ENCODE assay signal across 9 mouse cellular contexts in the genomic region with DNA sequence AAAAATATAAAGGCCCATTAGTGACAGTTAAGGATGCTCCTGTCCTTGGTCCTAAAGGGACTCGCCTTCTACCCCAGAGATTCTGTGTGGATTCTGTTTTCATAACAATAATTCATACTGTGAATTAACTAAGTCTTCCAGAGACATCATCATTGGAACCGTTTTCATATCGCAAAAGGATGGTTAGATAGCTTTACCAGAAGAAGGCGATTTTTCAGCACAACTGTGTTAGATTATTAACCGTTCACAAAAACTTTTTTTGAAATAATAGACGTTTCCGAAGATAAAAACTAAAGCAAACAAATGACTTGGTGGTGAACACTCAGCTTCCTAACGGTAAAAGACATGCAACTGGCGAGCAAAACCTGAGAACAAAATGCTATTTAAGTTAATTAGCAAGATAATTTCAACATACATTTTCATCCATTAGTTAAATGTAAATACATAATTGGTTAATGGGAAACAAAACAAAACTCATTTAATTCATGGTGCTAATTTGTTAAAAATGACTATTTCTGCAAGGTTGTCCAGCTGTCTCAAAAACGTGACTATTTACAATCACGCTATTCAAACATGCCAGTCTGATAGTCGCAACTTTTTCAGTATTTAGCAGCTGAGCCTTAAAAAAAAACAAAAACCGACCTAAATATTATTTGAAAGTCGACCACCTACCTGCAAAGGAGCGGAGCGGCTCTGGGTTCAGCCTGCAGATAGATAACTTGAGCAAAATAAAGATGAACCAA. TPM values are rescaled to one million over a fixed set of nuclear protein-coding genes. Genes with fewer than 3 reads are reported as not detected.
DNase-seq lines count a peak whose midpoint lies in the region; ATAC-seq and TF ChIP-seq lines count a peak whose summit lies in the region.
"Had no signal": no experiment of that assay in that cellular context is flagged by ENCODE, and none has a peak within 500 bp of the region (broad histone marks: within the 10 kb centered on the region; RNA-seq: fewer than 3 reads in every experiment).

No protein-coding gene starts in this region.

- H3K4me3 ChIP-seq in kidney, embryonic 14.5 days (ENCODE audit: low read length), result peak overlapping the region; percentile 29
- H3K4me3 ChIP-seq in MEL (ENCODE audit: control insufficient read depth in 1 of 2, insufficient read depth in 1 of 2, low read depth in 2 of 2, low read length in 2 of 2), result peak overlapping the region; percentile 65 to 88
- 0 out of 2 replicates have a peak overlapping the region, but pooled peaks have one; percentile 16 for H3K4me3 ChIP-seq in embryonic facial prominence, embryonic 12.5 days
- H3K4me3 ChIP-seq in liver, embryonic 14.5 days (ENCODE audit: insufficient read depth in 1 of 2, low read depth in 2 of 2, low read length in 2 of 2), result peak overlapping the region; percentile 8 to 45
- H3K4me3 ChIP-seq: midbrain, embryonic 10.5 days had no signal

- H3K27me3 ChIP-seq in kidney, embryonic 14.5 days (ENCODE audit: control insufficient read depth, insufficient read depth, low read length), result no peaks in the 10 kb centered on the region
- H3K27me3 ChIP-seq in MEL (ENCODE audit: control insufficient read depth in 1 of 2, insufficient read depth in 2 of 2, low read length in 2 of 2), result no peaks in the 10 kb centered on the region
- H3K27me3 ChIP-seq in embryonic facial prominence, embryonic 12.5 days, result no peaks in the 10 kb centered on the region
- H3K27me3 ChIP-seq in liver, embryonic 14.5 days (ENCODE audit: control insufficient read depth, insufficient read depth, low read length), result no peaks in the 10 kb centered on the region

- TF ChIP-seq POLR2A in MEL (IDR thresholded peaks at IDR 0.05; ENCODE audit: control insufficient read depth in 1 of 2, insufficient read depth in 1 of 2, low read depth in 1 of 2, low read length in 2 of 2, poor library complexity in 1 of 2), result no peak

- no peaks in the 10 kb centered on the region for H3K4me1 ChIP-seq in kidney, embryonic 14.5 days (ENCODE audit: control insufficient read depth, insufficient read depth, low read length)
- peaks cover 0 to 30% of the 10 kb centered on the region in 2 experiments; a peak in 3 of 4 replicates for H3K4me1 ChIP-seq in MEL (ENCODE audit: control insufficient read depth in 1 of 2, insufficient read depth in 2 of 2, low read length in 2 of 2)
- no peaks in the 10 kb centered on the region for H3K4me1 ChIP-seq in embryonic facial prominence, embryonic 12.5 days
- peaks cover 30 to 33% of the 10 kb centered on the region in 2 experiments for H3K4me1 ChIP-seq in liver, embryonic 14.5 days (replicated peaks; ENCODE audit: control insufficient read depth in 2 of 2, insufficient read depth in 2 of 2, low read length in 1 of 2)
- H3K4me1 ChIP-seq: midbrain, embryonic 10.5 days had no signal

- peaks cover 4% of the 10 kb centered on the region; the same call in 1 of the 2 replicates for H3K79me2 ChIP-seq in MEL (ENCODE audit: control insufficient read depth, insufficient read depth, low read length, poor library complexity)

- H3K27ac ChIP-seq in kidney, embryonic 14.5 days (ENCODE audit: low read depth, low read length), result no peak overlapping the region
- peak overlapping the region; percentile 72 for H3K27ac ChIP-seq in MEL (ENCODE audit: control insufficient read depth, low read depth, low read length)
- H3K27ac ChIP-seq in embryonic facial prominence, embryonic 12.5 days, result no peak overlapping the region
- H3K27ac ChIP-seq in liver, embryonic 14.5 days, result no peak overlapping the region
- H3K27ac ChIP-seq: midbrain, embryonic 10.5 days had no signal

- no peak for DNase-seq in kidney, adult 8-10 months
- DNase-seq in MEL (ENCODE audit: low read depth, low spot score), result peak; percentile 43
- DNase-seq in liver, embryonic 14.5 days (ENCODE audit: low read depth in 3 of 3, low spot score in 3 of 3), result no peak
- DNase-seq in thymus, postnatal 0 days (ENCODE audit: low spot score), result no peak
- no peak for DNase-seq in cerebellum, adult 8-10 months
- no peak for DNase-seq in right cerebral cortex, postnatal 36 days (ENCODE audit: low spot score in 2 of 2)

- no peaks in the 10 kb centered on the region for H3K9me3 ChIP-seq in kidney, embryonic 14.5 days (ENCODE audit: control insufficient read depth, low read length)
- no peaks in the 10 kb centered on the region for H3K9me3 ChIP-seq in MEL (replicated peaks; ENCODE audit: insufficient read depth, low read length)
- H3K9me3 ChIP-seq in embryonic facial prominence, embryonic 12.5 days, result no peaks in the 10 kb centered on the region
- H3K9me3 ChIP-seq in liver, embryonic 14.5 days (ENCODE audit: control insufficient read depth, low read length), result no peaks in the 10 kb centered on the region
- H3K9me3 ChIP-seq: midbrain, embryonic 10.5 days had no signal

- no peak for ATAC-seq in kidney, embryonic 14.5 days (ENCODE audit: low FRiP score, low TSS enrichment)
- ATAC-seq in embryonic facial prominence, embryonic 12.5 days (ENCODE audit: insufficient number of reproducible peaks, insufficient read depth, low FRiP score, low TSS enrichment), result no peak
- no peak for ATAC-seq in liver, embryonic 14.5 days (ENCODE audit: insufficient read depth)

- no peak for TF ChIP-seq CTCF in MEL (IDR thresholded peaks at IDR 0.05 in 2 of 3, conservative IDR thresholded peaks at IDR 0.05 in 1 of 3; ENCODE audit: control insufficient read depth in 1 of 3, insufficient read depth in 1 of 3, low read depth in 2 of 3, low read length in 3 of 3, poor library complexity in 1 of 3, severe bottlenecking in 1 of 3)
- no peak for TF ChIP-seq CTCF in liver, embryonic 14.5 days (IDR thresholded peaks at IDR 0.05; ENCODE audit: low read depth)

- peak; percentile 48 to 77 for TF ChIP-seq EP300 in MEL (IDR thresholded peaks at IDR 0.05; ENCODE audit: low read depth in 1 of 2, low read length in 2 of 2)
- TF ChIP-seq EP300 in liver, embryonic 14.5 days (IDR thresholded peaks at IDR 0.05; ENCODE audit: low read depth), result no peak

- H3K9ac ChIP-seq in kidney, embryonic 14.5 days (ENCODE audit: low read depth, low read length), result no peak overlapping the region; the same call in 1 of the 2 replicates
- peak overlapping the region; percentile 57 for H3K9ac ChIP-seq in MEL (ENCODE audit: control insufficient read depth, low read depth, low read length, poor library complexity, severe bottlenecking)
- H3K9ac ChIP-seq in embryonic facial prominence, embryonic 12.5 days, result no peak overlapping the region
- H3K9ac ChIP-seq in liver, embryonic 14.5 days (replicated peaks), result peak overlapping the region; percentile 47

- H3K4me2 ChIP-seq in kidney, embryonic 14.5 days (replicated peaks; ENCODE audit: low read depth, low read length), result peak overlapping the region; percentile 41
- H3K4me2 ChIP-seq in embryonic facial prominence, embryonic 12.5 days (replicated peaks), result peak overlapping the region; percentile 40
- peak overlapping the region; percentile 67 for H3K4me2 ChIP-seq in liver, embryonic 14.5 days (ENCODE audit: low read depth)

- no peak for TF ChIP-seq RAD21 in MEL (IDR thresholded peaks at IDR 0.05; ENCODE audit: low read depth, low read length)

- no peaks in the 10 kb centered on the region for H3K36me3 ChIP-seq in kidney, embryonic 14.5 days (ENCODE audit: control insufficient read depth, insufficient read depth, low read length)
- H3K36me3 ChIP-seq in MEL (ENCODE audit: control insufficient read depth in 1 of 2, insufficient read depth in 2 of 2, low read length in 2 of 2), result peaks cover 0 to 31% of the 10 kb centered on the region in 2 experiments; a peak in 2 of 4 replicates
- no peaks in the 10 kb centered on the region for H3K36me3 ChIP-seq in embryonic facial prominence, embryonic 12.5 days
- no peaks in the 10 kb centered on the region for H3K36me3 ChIP-seq in liver, embryonic 14.5 days (replicated peaks; ENCODE audit: control insufficient read depth, insufficient read depth, low read depth)
- H3K36me3 ChIP-seq: midbrain, embryonic 10.5 days had no signal

- 60% methylated on average over 16 of the region's 16 CpGs for WGBS in kidney, embryonic 14.5 days
- 58% methylated on average over 16 of the region's 16 CpGs for WGBS in embryonic facial prominence, embryonic 12.5 days
- WGBS in liver, embryonic 14.5 days (ENCODE audit: insufficient replicate concordance), result 39% methylated on average over 16 of the region's 16 CpGs

TF ChIP-seq in MEL, 35 proteins besides CTCF, POLR2A, EP300 and RAD21 (continues in another document):
- TF ChIP-seq ZKSCAN1 (IDR thresholded peaks at IDR 0.05; ENCODE audit: low read depth, low read length), result no peak
- no peak for TF ChIP-seq ZMIZ1 (IDR thresholded peaks at IDR 0.05; ENCODE audit: low read depth, low read length)
- TF ChIP-seq TAL1 (IDR thresholded peaks at IDR 0.05; ENCODE audit: low read length), result no peak
- TF ChIP-seq MYB (IDR thresholded peaks at IDR 0.05; ENCODE audit: low read depth, low read length), result peak; percentile 62
- TF ChIP-seq BHLHE40 (IDR thresholded peaks at IDR 0.05; ENCODE audit: borderline replicate concordance, low read depth, low read length), result peak; percentile 81
- TF ChIP-seq TBP (IDR thresholded peaks at IDR 0.05; ENCODE audit: low read depth, low read length), result 0 out of 2 replicates have a peak, but pooled peaks have one; percentile 6
- TF ChIP-seq SIN3A (IDR thresholded peaks at IDR 0.05; ENCODE audit: low read length), result peak; percentile 40; the same call in 1 of the 2 replicates
- TF ChIP-seq SMC3 (IDR thresholded peaks at IDR 0.05; ENCODE audit: low read depth, low read length), result no peak

RNA-seq across cellular contexts. Expression of a gene that starts 36.0 kb away (rescaled TPM):
- polyA plus RNA-seq in kidney, embryonic 14.5 days (2014; fragmentation: Nextera tagmentation; extraction: Ambion mirVana), result 0.81 and 1.6 TPM in 2 replicates
- total RNA-seq in MEL (2012; rRNA removed), result 3.8 and 4.0 TPM in 2 replicates
- 10 to 100 TPM in 1 of 2 experiments, 1 to 10 TPM in 1; 7.8 to 53.3 TPM for polyA plus RNA-seq in MEL (2012; ENCODE audit: insufficient read depth in 1 of 2, insufficient read length in 2 of 2, low read depth in 1 of 2, low replicate concordance in 2 of 2, missing spikeins in 1 of 2)
- 0.34 and 0.59 TPM in 2 replicates for polyA plus RNA-seq in embryonic facial prominence, embryonic 12.5 days (2016; fragmentation: Nextera tagmentation; extraction: Ambion mirVana)
- 0.22 and 0.25 TPM in 2 replicates for polyA plus RNA-seq in liver, embryonic 14.5 days (2012; rRNA removed)
- polyA plus RNA-seq in liver, embryonic 14.5 days (2014; fragmentation: Nextera tagmentation; extraction: Ambion mirVana), result 0.16 and 0.20 TPM in 2 replicates
- 1.7 and 2.8 TPM in 2 replicates for polyA plus RNA-seq in thymus, postnatal 0 days (2015; fragmentation: Nextera tagmentation; extraction: Ambion mirVana)

RNA-seq across cellular contexts. Expression of a gene that starts 47.6 kb away (rescaled TPM):
- polyA plus RNA-seq in kidney, embryonic 14.5 days (2014; fragmentation: Nextera tagmentation; extraction: Ambion mirVana), result 3.8 and 5.6 TPM in 2 replicates
- total RNA-seq in MEL (2012; rRNA removed), result 1.5 TPM in 2 replicates
- polyA plus RNA-seq in MEL (2012; ENCODE audit: insufficient read depth in 1 of 2, insufficient read length in 2 of 2, low read depth in 1 of 2, low replicate concordance in 2 of 2, missing spikeins in 1 of 2), result 1 to 10 TPM in 1 of 2 experiments, not detected in 1; 2.7 TPM
- 6.2 and 6.3 TPM in 2 replicates for polyA plus RNA-seq in embryonic facial prominence, embryonic 12.5 days (2016; fragmentation: Nextera tagmentation; extraction: Ambion mirVana)
- polyA plus RNA-seq in liver, embryonic 14.5 days (2012; rRNA removed), result 1.0 and 1.6 TPM in 2 replicates
- polyA plus RNA-seq in liver, embryonic 14.5 days (2014; fragmentation: Nextera tagmentation; extraction: Ambion mirVana), result 2.2 and 2.9 TPM in 2 replicates
- 2.7 and 3.2 TPM in 2 replicates for polyA plus RNA-seq in thymus, postnatal 0 days (2015; fragmentation: Nextera tagmentation; extraction: Ambion mirVana)

Comparison
In these comparisons a context has a peak if more than half of its experiments do, and no peak if none do; other contexts are left out.
1. H3K4me3 ChIP-seq: peak in every context shown above with its lines; median percentile 76 in MEL; 29 in kidney, embryonic 14.5 days; 26 in liver, embryonic 14.5 days; 16 in embryonic facial prominence, embryonic 12.5 days.
2. H3K9ac ChIP-seq: peak in MEL (single experiment) and liver, embryonic 14.5 days (single experiment); none in kidney, embryonic 14.5 days (single experiment) and embryonic facial prominence, embryonic 12.5 days (single experiment).
3. Peak in every context shown above with its lines, with median percentiles within 50 percentile points of each other: H3K4me2 ChIP-seq.